Mouse (Mus musculus) 3T3-L1 (cell line): ENCODE results near the gene Hspb7.

Experiments
- DNase-seq: peaks from one replicate; pipeline ENCODE4 v3.0.0-alpha.2; 2015; ENCODE audit warnings: low read depth, low spot score

Gene Hspb7

GRCm38 (mm10) chr4:141444451-141445327, 24.1 kb downstream of the Hspb7 start, which contains the start of gene Zbtb17:
Zbtb17 (plus strand) TSS chr4:141444654.
- DNase-seq = peak; percentile 84

GRCm38 (mm10) chr4:141445328-141445720, 24.7 kb downstream of the Hspb7 start:
- peak; percentile 69 for DNase-seq

- DNase-seq = peak; percentile 51
Observed at GRCm38 (mm10) chr4:141446211-141446610, 25.6 kb downstream of the Hspb7 start.

- no peak for DNase-seq
Observed at GRCm38 (mm10) chr4:141451251-141451650, 30.7 kb downstream of the Hspb7 start.

DNA sequence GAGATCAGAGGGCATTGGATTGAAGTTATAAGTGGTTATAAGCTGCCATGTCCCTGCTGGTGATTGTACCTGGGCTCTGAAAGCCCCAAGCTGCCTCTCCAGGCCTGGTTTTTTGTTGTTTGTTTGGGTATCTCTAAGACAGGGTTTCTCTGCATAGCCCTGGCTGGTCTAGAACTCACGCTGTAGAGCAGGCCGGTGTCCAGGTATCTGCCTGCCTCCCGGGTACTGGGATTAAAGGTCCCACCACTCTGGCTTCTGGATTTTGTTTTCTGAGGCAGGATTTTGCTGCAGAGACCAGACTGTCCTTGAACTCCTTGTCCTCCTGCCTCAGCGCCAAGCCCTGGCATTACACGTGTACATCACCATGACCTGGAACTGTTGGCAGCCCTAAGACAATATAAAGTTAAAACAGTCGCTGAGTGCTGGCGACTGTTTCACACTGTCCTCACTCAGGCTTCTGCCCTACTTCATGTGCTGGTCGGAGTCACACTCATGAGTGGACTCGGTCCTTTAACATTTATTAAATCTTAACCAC, 31.4 kb downstream of the Hspb7 start:
- DNase-seq = no peak

GRCm38 (mm10) chr4:141454581-141455350, 34.2 kb downstream of the Hspb7 start:
- DNase-seq = peak; percentile 61

- DNase-seq = no peak
Observed at GRCm38 (mm10) chr4:141455526-141455925, 34.9 kb downstream of the Hspb7 start.

DNA sequence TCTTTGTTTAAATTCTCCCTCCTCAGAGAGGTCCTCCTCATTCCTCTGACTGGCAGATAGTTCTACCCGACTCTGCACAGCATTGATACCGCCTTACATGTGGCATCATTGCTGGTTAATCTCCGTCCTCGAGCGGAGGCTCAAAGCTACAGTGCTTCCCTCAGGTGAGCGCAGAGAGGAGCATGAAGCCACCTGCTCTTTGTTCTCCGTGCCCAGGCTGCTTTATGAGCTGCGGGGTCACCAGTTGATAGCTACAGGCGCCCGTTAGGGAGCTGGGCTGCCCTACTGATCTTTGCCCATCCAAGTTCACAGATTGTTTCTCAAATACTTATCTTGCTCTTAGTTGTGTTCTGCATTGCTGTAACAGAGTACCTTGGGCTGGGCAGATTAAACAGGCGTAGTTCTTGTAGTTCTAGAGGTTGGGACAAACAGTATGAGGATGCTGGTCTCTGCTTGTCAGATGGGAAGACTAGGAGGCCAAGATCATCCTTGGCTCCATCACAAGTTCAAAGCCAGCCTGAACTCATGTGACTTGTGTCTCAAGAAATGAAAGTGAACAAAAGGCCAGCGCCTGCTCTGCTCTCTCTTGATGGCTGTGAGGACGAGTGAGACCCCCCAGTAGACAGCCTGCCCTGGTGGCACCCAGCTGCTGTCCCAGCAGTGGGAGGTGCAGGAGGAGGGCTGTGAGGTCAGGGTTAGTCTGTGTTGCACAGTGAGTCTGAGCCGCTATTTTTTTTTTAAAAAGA, 35.8 kb downstream of the Hspb7 start:
- no peak for DNase-seq

GRCm38 (mm10) chr4:141458236-141458635, 37.7 kb downstream of the Hspb7 start:
- peak; percentile 37 for DNase-seq

DNA sequence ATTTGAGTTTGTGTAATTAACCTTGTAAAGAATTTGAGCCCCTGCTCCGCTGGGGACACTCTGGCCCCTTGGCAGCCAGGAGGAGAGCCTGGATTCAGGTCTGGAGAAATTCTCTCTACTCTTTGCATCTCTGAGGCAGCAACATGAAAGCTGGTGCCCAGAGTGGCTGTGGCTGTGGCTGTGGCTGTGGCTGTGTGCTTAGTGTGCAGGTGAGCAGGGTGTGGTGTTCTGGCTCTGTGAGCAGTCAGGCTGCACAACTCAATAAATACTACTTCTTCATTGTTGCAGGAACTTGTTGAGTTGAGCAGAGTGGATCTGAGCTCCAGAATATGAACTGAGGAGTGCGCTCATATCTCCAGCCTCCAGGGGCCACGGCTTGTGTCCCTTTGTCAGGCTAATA, 38.3 kb downstream of the Hspb7 start:
- no peak for DNase-seq

GRCm38 (mm10) chr4:141459766-141460165, 39.2 kb downstream of the Hspb7 start:
- no peak for DNase-seq

GRCm38 (mm10) chr4:141460481-141460880, 39.9 kb downstream of the Hspb7 start:
- no peak for DNase-seq

DNA sequence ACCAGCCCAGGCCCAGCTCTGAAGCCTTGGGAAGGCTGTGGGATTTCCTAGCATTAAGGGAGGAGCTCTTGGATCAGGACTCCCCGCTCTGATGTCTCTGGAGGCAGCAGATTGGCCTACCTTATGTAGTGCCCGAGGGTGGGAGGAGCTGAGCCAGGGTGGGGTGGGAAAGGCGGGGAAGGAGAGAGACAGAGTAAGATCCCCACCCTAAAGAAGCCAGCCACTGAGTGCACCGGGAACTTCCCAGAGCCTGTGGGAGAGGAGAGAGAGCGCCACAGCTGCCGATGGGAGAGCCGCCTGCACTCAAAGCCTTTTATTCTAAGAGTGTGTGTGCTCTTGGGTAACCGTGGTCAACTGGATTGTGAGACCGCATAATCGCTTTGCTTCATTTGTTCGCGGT, 40.5 kb downstream of the Hspb7 start:
- DNase-seq = no peak

DNA sequence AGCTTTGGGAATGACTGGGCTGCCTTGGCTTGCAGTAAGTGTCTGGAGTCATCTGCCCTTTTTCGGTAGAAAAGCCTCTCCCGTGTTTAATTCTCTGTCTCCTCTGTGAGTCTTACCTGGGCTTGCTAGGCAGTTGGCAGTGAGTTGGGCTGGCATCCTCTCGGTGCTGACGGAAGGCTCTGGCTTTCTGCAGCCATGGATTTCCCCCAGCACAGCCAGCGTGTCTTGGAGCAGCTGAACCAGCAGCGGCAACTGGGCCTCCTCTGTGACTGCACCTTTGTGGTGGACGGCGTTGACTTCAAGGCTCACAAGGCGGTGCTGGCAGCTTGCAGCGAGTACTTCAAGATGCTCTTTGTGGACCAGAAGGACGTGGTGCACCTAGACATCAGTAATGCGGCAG, 41.0 kb downstream of the Hspb7 start:
- no peak for DNase-seq

GRCm38 (mm10) chr4:141463472-141463871, 42.9 kb downstream of the Hspb7 start:
- DNase-seq = no peak

GRCm38 (mm10) chr4:141464722-141465121, 44.1 kb downstream of the Hspb7 start:
- DNase-seq = no peak

DNA sequence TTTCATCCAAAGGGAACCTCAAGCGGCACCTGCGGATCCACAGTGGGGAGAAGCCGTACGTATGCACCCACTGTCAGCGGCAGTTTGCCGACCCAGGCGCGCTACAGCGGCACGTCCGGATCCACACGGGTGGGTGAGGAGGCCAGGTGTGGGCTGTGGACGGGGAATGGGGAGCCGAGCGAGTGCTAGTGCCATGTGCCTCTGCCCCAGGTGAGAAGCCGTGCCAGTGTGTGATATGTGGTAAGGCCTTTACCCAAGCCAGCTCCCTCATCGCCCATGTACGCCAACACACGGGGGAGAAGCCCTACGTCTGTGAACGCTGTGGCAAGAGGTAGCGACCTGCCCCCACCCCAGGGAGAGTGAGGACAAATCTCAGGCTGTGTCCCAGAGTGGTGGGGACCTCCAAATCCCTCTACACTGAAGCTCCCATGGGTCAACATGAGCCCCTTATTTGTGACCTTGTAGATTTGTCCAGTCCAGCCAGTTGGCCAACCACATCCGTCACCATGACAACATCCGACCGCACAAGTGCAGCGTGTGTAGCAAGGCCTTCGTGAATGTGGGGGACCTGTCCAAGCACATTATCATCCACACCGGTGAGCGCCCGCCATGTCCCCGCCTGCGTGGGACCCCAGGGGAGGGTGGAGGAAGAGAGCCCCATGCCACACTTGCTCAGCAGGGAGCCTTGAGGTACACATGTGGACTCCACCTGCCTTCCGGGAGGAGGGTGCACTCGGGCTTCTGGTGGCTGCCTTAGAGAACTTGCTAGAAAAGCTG, 45.1 kb downstream of the Hspb7 start:
- DNase-seq = no peak

GRCm38 (mm10) chr4:141466289-141466795, 45.8 kb downstream of the Hspb7 start:
- no peak for DNase-seq

- DNase-seq = no peak
Observed at GRCm38 (mm10) chr4:141466844-141467580, 46.4 kb downstream of the Hspb7 start.

GRCm38 (mm10) chr4:141467581-141467927, 47.0 kb downstream of the Hspb7 start:
- DNase-seq = no peak
